In the genomic region with DNA sequence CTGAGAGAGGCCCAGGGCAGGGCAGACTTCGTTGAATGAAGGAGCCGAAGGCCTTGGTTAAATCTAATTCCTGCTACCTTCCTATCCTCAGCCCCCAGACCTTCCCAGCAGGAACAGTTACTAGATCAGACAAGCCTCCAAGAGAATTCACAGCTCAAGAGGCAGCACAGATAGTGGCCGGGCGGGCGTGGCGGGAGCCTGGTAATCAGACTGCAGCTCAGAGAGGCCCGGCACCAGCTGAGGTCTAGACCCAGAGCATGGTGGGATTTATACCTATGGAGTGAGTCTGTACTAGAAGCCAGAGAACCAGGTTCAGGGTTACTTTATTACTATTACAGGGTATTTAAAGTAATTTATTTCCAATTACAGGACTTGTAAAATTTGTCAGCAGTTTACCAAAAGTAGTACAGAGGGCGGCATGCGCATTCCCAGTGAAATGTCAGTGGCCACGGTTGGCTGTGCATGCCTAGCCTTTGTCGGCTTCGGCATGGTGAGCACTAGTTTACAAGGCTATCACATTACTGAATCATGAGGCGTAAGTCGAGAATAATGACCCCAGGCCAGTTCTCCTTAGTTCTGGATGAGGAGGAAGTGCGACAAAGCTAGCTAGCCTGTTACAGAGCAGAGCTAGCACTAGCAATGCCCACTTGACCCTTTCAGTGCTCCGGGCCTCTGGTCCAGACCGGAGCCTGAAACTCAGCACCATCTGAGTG, we compare ENCODE assay signal across 12 mouse cellular contexts. TPM values are rescaled to one million over a fixed set of nuclear protein-coding genes. Genes with fewer than 3 reads are reported as not detected.
DNase-seq lines count a peak whose midpoint lies in the region; ATAC-seq and TF ChIP-seq lines count a peak whose summit lies in the region.
"Had no signal": no experiment of that assay in that cellular context is flagged by ENCODE, and none has a peak within 500 bp of the region (broad histone marks: within the 10 kb centered on the region; RNA-seq: fewer than 3 reads in every experiment).

No protein-coding gene starts in this region.

- no peak for TF ChIP-seq CTCF in Patski (IDR thresholded peaks at IDR 0.05)

- H3K4me2 ChIP-seq in midbrain, embryonic 11.5 days, result no peak overlapping the region

- H3K27me3 ChIP-seq in Patski, result no peaks in the 10 kb centered on the region
- no peaks in the 10 kb centered on the region for H3K27me3 ChIP-seq in limb, embryonic 10.5 days (ENCODE audit: low read depth, poor library complexity, severe bottlenecking)
- no peaks in the 10 kb centered on the region for H3K27me3 ChIP-seq in midbrain, embryonic 11.5 days (ENCODE audit: control insufficient read depth, insufficient read depth, low read length)

- H3K4me1 ChIP-seq in limb, embryonic 10.5 days, result peaks cover 15% of the 10 kb centered on the region
- H3K4me1 ChIP-seq in midbrain, embryonic 11.5 days (ENCODE audit: control insufficient read depth, insufficient read depth, low read length), result 0 out of 2 replicates have a peak, but pooled peaks cover 3% of the 10 kb centered on the region

- ATAC-seq in Patski, result peak; percentile 54
- no peak for ATAC-seq in midbrain, embryonic 11.5 days (ENCODE audit: low FRiP score)
- no peak for ATAC-seq in monocyte, adult 5-6 weeks (replicated peaks; ENCODE audit: insufficient number of reproducible peaks, low FRiP score, low TSS enrichment, poor library complexity, severe bottlenecking)

- H3K9ac ChIP-seq in midbrain, embryonic 11.5 days (ENCODE audit: low read length), result no peak overlapping the region

- CTCF ChIA-PET in Patski (lab: Charles Lee), result interaction anchor here (1.5 to 2.3 kb wide), 4 partner anchors 9 to 42 kb away, joined by 3 to 6 read pairs (median 4); no protein-coding TSS in a partner anchor

- no peaks in the 10 kb centered on the region for H3K9me3 ChIP-seq in limb, embryonic 10.5 days (replicated peaks)
- H3K9me3 ChIP-seq in midbrain, embryonic 11.5 days (ENCODE audit: control insufficient read depth, low read length), result no peaks in the 10 kb centered on the region
- H3K9me3 ChIP-seq: forebrain, embryonic 10.5 days had no signal

- H3K27ac ChIP-seq in limb, embryonic 10.5 days, result 0 out of 2 replicates have a peak overlapping the region, but pooled peaks have one; percentile 27
- H3K27ac ChIP-seq in midbrain, embryonic 11.5 days (ENCODE audit: low read depth, low read length), result no peak overlapping the region
- H3K27ac ChIP-seq: forebrain, embryonic 10.5 days had no signal

- no peak overlapping the region for H3K4me3 ChIP-seq in limb, embryonic 10.5 days
- H3K4me3 ChIP-seq in midbrain, embryonic 11.5 days (ENCODE audit: low read depth, low read length), result no peak overlapping the region
- H3K4me3 ChIP-seq: forebrain, embryonic 10.5 days; myocyte had no signal

- in situ Hi-C loops in Patski (cut with MboI; ENCODE audit: low pct_unique_long_range_greater_than_20kb), result no loop called here

- POLR2A ChIA-PET in Patski (lab: Charles Lee), result interaction anchor here (1.1 kb wide), 1 partner anchor 14 kb away, joined by 4 read pairs; no protein-coding TSS in a partner anchor

- WGBS in limb, embryonic 10.5 days, result 51% methylated on average over 17 of the region's 17 CpGs
- 77% methylated on average over 17 of the region's 17 CpGs for WGBS in midbrain, embryonic 11.5 days

- DNase-seq in cerebellum, adult 9-11 months, result peak; percentile 12
- no peak for DNase-seq in cerebellum, postnatal 25 days
- no peak for DNase-seq in Patski (ENCODE audit: low read depth, low spot score)
- peak; percentile 43 for DNase-seq in kidney, adult 18-20 months
- DNase-seq in limb, embryonic 10.5 days (ENCODE audit: low spot score), result peak; percentile 37
- DNase-seq in midbrain, embryonic 11.5 days (ENCODE audit: low spot score, missing footprints), result no peak
- DNase-seq in urinary bladder, postnatal 4 days (ENCODE audit: low spot score in 2 of 2), result no peak
- DNase-seq: gastrocnemius, postnatal 10 days; lung, postnatal 4 days had no signal

- peaks cover 70% of the 10 kb centered on the region for H3K36me3 ChIP-seq in limb, embryonic 10.5 days
- H3K36me3 ChIP-seq in midbrain, embryonic 11.5 days (ENCODE audit: control insufficient read depth, insufficient read depth, low read length), result peaks cover 6% of the 10 kb centered on the region

RNA-seq across cellular contexts. Expression of gene Rab11fip3, which starts 15.1 kb away (rescaled TPM):
- 35.9 TPM for polyA plus RNA-seq in Patski (2021)
- 20.9 and 22.1 TPM in 2 replicates for polyA plus RNA-seq in limb, embryonic 10.5 days (2016; fragmentation: Nextera tagmentation; extraction: Ambion mirVana)
- 18.1 and 18.2 TPM in 2 replicates for polyA plus RNA-seq in midbrain, embryonic 11.5 days (2014; fragmentation: Nextera tagmentation; extraction: Ambion mirVana)
- total RNA-seq in monocyte, adult 5-6 weeks (2017), result 0.32 to 4.0 TPM (median 1.2 TPM) in 3 replicates

RNA-seq across cellular contexts. Expression of gene Decr2, which starts 35.8 kb away (rescaled TPM):
- 42.4 TPM for polyA plus RNA-seq in Patski (2021)
- polyA plus RNA-seq in limb, embryonic 10.5 days (2016; fragmentation: Nextera tagmentation; extraction: Ambion mirVana), result 23.0 and 26.3 TPM in 2 replicates
- 17.0 and 18.1 TPM in 2 replicates for polyA plus RNA-seq in midbrain, embryonic 11.5 days (2014; fragmentation: Nextera tagmentation; extraction: Ambion mirVana)
- 7.7 to 13.9 TPM (median 12.5 TPM) in 3 replicates for total RNA-seq in monocyte, adult 5-6 weeks (2017)

RNA-seq across cellular contexts. Expression of gene Nme4, which starts 41.1 kb away (rescaled TPM):
- polyA plus RNA-seq in Patski (2021), result 0.31 TPM
- polyA plus RNA-seq in limb, embryonic 10.5 days (2016; fragmentation: Nextera tagmentation; extraction: Ambion mirVana), result 163 and 186 TPM in 2 replicates
- 51.5 and 57.7 TPM in 2 replicates for polyA plus RNA-seq in midbrain, embryonic 11.5 days (2014; fragmentation: Nextera tagmentation; extraction: Ambion mirVana)
- total RNA-seq in monocyte, adult 5-6 weeks (2017), result 1.1 TPM in 1 of 3 replicates, not detected in the others

RNA-seq across cellular contexts. Expression of gene Tmem8, which starts 58.8 kb away (rescaled TPM):
- 22.7 TPM for polyA plus RNA-seq in Patski (2021)
- polyA plus RNA-seq in limb, embryonic 10.5 days (2016; fragmentation: Nextera tagmentation; extraction: Ambion mirVana), result 0.53 and 0.56 TPM in 2 replicates
- polyA plus RNA-seq in midbrain, embryonic 11.5 days (2014; fragmentation: Nextera tagmentation; extraction: Ambion mirVana), result 1.1 and 1.3 TPM in 2 replicates
- 7.4 to 10.9 TPM (median 8.5 TPM) in 3 replicates for total RNA-seq in monocyte, adult 5-6 weeks (2017)

Comparison
In these comparisons a context has a peak if more than half of its experiments do, and no peak if none do; other contexts are left out.
1. DNase-seq: peak in cerebellum, adult 9-11 months (single experiment), kidney, adult 18-20 months (single experiment) and limb, embryonic 10.5 days (single experiment); none in cerebellum, postnatal 25 days (0 of 2), Patski (single experiment), midbrain, embryonic 11.5 days (single experiment) and urinary bladder, postnatal 4 days (0 of 2).
2. RNA of gene Nme4, which starts 41.1 kb away (polyA plus RNA-seq): 163 to 186 TPM in limb, embryonic 10.5 days and 51.5 to 57.7 TPM in midbrain, embryonic 11.5 days; 0.31 TPM in Patski (single experiment); every median in the first group is over 10 times any median in the second.